Mouse (Mus musculus) forebrain, embryonic 14.5 days (tissue): ENCODE measurements around the gene P3h4. TPM values are rescaled to one million over a fixed set of nuclear protein-coding genes. Genes with fewer than 3 reads are reported as not detected.

Experiments used
- ATAC-seq: fragments of 200-750 bp; cut with Nextera tagmentation; 2 replicates; pipeline ENCODE4 v1.8.0; 2017; ENCODE audit warnings: mild to moderate bottlenecking, moderate library complexity
- DNase-seq: peaks from one replicate; pipeline ENCODE4 v3.0.0-alpha.2; 2015; ENCODE audit warnings: low spot score
- H3K27ac ChIP-seq: fragments of 300-500 bp; sonication (generic); 2 replicates; pipeline ENCODE4 v1.5.1; 2014; ENCODE audit warnings: low read depth, mild to moderate bottlenecking, control low read depth, low read length, moderate library complexity
- H3K27me3 ChIP-seq: fragments of 300-500 bp; sonication (generic); replicated peaks from 2 replicates; pipeline ENCODE4 v1.6.1; 2014; ENCODE audit warnings: low read length, control low read depth, mixed read lengths; ENCODE audit not compliant: control insufficient read depth, insufficient read depth
- H3K36me3 ChIP-seq: fragments of 300-500 bp; sonication (generic); 2 replicates; pipeline ENCODE4 v1.6.1; 2014; ENCODE audit warnings: low read length, control low read depth; ENCODE audit not compliant: control insufficient read depth, insufficient read depth
- H3K4me1 ChIP-seq: fragments of 300-500 bp; sonication (generic); 2 replicates; pipeline ENCODE4 v1.6.1; 2014; ENCODE audit warnings: antibody characterized with exemption, low read length, control low read depth; ENCODE audit not compliant: control insufficient read depth, insufficient read depth
- H3K4me2 ChIP-seq: fragments of 300-500 bp; sonication (generic); 2 replicates; pipeline ENCODE4 v1.6.1; 2014; ENCODE audit warnings: mild to moderate bottlenecking, control low read depth, low read length
- H3K4me3 ChIP-seq: fragments of 300-500 bp; sonication (generic); 2 replicates; pipeline ENCODE4 v1.5.1; 2014; ENCODE audit warnings: low read depth, low read length, control low read depth
- H3K9ac ChIP-seq: fragments of 300-500 bp; sonication (generic); 2 replicates; pipeline ENCODE4 v1.6.1; 2014; ENCODE audit warnings: mild to moderate bottlenecking, low read length, control low read depth, moderate library complexity
- H3K9me3 ChIP-seq: fragments of 300-500 bp; sonication (generic); replicated peaks from 2 replicates; pipeline ENCODE4 v1.6.1; 2016; ENCODE audit warnings: low read length, control low read depth, mixed read lengths; ENCODE audit not compliant: control insufficient read depth
- WGBS: fragments of 180-500 bp; shearing (Covaris S2); extraction: QIAGEN DNeasy Blood & Tissue Kit; methylation state at CpG from one replicate; pipeline ENCODE4 v1.1.7; 2014; 5-methylcytosine and 5-hydroxymethylcytosine counted together
- polyA plus RNA-seq: library from polyadenylated mRNA; unstranded; fragments of >200 nt; fragmentation: Nextera tagmentation; extraction: Ambion mirVana; gene quantifications from 2 replicates; pipeline ENCODE4 v1.2.1, GENCODE M21; 2014

Gene P3h4
- polyA plus RNA-seq, 1 experiment from 2014 or later = 14.5 TPM

DNA sequence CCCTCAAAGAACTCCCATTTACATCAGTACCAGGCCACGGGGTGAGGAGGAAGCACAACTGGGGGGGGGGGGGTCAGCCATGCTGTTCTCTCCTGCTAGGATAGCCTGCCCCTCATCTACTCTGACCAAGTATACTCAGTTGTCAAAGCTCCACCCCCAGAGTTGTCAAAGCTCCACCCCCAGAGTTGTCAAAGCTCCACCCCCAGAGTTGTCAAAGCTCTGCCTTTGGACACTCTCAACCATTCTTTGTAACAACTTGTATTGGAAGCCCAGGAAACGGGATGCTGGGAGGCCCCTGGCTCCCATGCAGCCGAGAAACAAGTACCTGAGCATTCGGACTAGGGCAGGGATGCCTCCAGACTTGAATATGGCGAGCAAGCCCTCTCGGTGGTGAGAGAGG lies 32.0 kb downstream of the P3h4 start:
- H3K9ac ChIP-seq = no peak overlapping the region
- DNase-seq (no peak), ATAC-seq (no peak)
- WGBS = 74% methylated on average over 6 of the region's 6 CpGs
- no peak overlapping the region for H3K27ac ChIP-seq
- no peaks in the 10 kb centered on the region for H3K9me3 ChIP-seq
- H3K27me3 ChIP-seq = no peaks in the 10 kb centered on the region
- H3K36me3 ChIP-seq = peaks cover 58% of the 10 kb centered on the region
- H3K4me3 ChIP-seq = no peak overlapping the region
- H3K4me2 ChIP-seq = no peak overlapping the region
- H3K4me1 ChIP-seq = no peaks in the 10 kb centered on the region

DNA sequence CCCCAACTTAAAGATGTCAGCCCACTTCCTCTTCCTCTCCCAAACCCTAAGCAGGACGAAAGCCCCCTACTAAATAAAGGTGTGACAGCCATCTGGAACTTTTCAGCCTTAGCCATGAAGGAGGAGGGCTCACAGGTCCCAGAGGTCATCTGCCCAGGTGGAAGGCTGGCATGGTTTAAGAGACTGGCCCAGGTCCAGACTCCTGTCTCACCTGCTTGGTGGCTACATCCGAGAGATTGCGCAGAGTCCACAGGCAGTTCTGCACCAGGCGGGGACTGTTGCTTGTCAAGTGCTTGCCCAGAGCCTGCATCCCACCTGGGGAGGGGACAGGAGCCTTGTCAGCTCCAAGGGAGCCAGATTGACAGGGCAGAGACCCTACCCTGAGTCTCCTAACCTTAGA lies 35.3 kb downstream of the P3h4 start:
- DNase-seq = no peak
- Histone ChIP-seq H3K9me3 (no peaks in the 10 kb centered on the region), H3K9ac (no peak overlapping the region), H3K27me3 (no peaks in the 10 kb centered on the region), H3K27ac (no peak overlapping the region), H3K36me3 (peaks cover 63% of the 10 kb centered on the region), H3K4me1 (no peaks in the 10 kb centered on the region), H3K4me3 (no peak overlapping the region), H3K4me2 (no peak overlapping the region)
- no peak for ATAC-seq
- WGBS = 96% methylated on average over 4 of the region's 4 CpGs

DNA sequence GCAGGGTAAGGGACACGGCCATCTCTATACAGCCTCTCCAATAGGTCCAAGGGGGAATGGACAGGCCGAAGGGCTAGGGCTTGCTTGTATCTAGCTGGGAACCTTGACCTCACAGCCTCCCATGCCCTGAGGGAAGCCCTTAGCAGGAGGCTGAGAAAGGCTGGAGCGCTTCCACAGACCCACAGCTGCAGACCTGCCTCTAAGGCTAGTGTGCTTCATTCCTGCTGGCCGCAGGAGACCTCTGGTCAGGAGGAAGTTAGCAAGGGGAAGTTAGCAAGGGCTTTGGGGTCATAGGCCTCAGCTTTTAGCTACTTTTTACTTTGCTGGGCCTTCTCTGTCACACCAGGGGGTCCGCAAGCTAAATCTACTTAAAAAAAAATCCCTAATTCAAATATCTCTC lies 36.2 kb downstream of the P3h4 start:
- ATAC-seq = no peak
- H3K9ac ChIP-seq = no peak overlapping the region

DNA sequence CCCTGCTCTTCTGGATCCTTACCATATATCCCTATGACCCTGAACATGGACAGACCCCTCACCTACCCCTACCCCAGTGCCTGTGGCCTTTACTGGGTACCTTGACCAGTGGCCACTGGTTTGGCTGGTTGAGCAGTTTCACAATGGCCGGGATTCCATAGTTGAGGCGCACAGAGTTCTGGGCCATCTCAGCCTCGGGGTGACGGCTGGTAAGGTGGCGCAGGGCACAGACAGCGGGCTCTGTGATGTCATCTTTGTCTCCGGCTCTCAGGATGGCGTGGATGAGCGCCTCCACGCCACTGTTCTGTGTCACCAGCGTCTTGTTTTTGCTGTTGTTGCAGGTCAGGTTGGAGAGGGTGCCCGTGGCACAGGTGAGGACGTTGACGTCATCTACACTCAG lies 36.6 kb downstream of the P3h4 start:
- 96% methylated on average over 14 of the region's 14 CpGs for WGBS
- Histone ChIP-seq H3K36me3 (peaks cover 60% of the 10 kb centered on the region), H3K27ac (no peak overlapping the region)

More for the DNA sequence above, 36.2 kb downstream of the P3h4 start:
- Histone ChIP-seq H3K27me3 (no peaks in the 10 kb centered on the region), H3K4me2 (no peak overlapping the region), H3K4me1 (no peaks in the 10 kb centered on the region), H3K27ac (no peak overlapping the region), H3K4me3 (no peak overlapping the region), H3K36me3 (peaks cover 64% of the 10 kb centered on the region), H3K9me3 (no peaks in the 10 kb centered on the region)
- no peak for DNase-seq
- 87% methylated on average over 5 of the region's 5 CpGs for WGBS

DNA sequence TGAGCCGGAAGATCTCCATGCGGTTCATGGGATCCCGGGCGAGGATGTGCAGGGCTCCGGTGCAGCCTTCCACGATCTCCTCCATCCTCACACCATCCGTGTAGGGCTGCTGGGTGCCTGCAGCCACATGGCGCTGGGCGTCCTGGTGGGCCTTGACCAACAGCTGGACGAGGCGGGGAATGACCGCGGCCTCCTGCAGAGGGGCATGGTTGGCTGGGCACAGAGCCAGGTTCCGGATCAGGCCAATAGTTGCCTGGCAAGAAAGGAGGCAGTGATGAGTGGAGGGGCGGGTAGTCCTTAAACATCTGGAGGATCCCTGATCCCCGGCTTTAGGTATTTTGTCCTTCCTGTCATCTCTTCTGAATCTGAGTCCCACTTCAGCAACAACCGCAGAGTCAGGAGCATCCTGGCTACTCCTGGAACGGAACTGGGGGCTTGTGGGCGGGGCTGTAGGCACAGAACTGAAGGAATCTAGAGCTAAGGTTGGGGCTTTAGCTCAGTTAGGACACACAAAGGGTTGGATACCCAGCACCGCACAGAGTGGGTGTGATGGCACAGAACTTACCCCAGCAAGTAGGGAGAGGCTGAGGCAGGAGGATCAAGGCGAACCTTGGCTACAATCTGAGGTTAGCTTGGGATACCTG lies 37.8 kb downstream of the P3h4 start:
- Histone ChIP-seq H3K4me3 (no peak overlapping the region), H3K36me3 (peaks cover 57% of the 10 kb centered on the region), H3K9ac (no peak overlapping the region), H3K4me1 (no peaks in the 10 kb centered on the region), H3K27me3 (no peaks in the 10 kb centered on the region), H3K9me3 (no peaks in the 10 kb centered on the region), H3K27ac (no peak overlapping the region), H3K4me2 (no peak overlapping the region)
- DNase-seq = no peak
- 90% methylated on average over 21 of the region's 21 CpGs for WGBS
- ATAC-seq = no peak

More for the DNA sequence above, 36.6 kb downstream of the P3h4 start:
- Histone ChIP-seq H3K4me2 (no peak overlapping the region), H3K27me3 (no peaks in the 10 kb centered on the region), H3K9me3 (no peaks in the 10 kb centered on the region), H3K4me1 (no peaks in the 10 kb centered on the region), H3K9ac (no peak overlapping the region), H3K4me3 (no peak overlapping the region)
- ATAC-seq = no peak
- no peak for DNase-seq

DNA sequence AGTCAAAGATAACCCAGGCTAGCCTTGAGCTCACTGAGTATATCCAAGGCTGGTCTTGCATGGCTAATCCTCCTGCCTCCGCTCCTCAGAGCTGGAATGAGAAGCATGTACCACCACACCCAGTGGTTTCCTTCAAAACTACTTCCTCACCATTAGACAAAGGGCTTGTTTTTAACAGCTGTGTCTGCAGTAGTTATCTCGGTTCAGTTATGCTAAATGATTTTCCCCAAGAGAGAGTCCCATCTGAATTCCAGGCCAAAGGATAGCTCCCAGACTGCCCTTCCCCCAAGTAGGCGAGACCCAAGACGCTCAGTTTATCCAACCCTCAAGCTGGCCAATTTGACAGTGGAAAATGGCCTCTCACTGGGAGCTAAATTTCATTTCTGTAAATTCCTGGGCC lies 38.6 kb downstream of the P3h4 start:
- WGBS = 85% methylated on average over 4 of the region's 4 CpGs
- no peak overlapping the region for H3K27ac ChIP-seq
- no peaks in the 10 kb centered on the region for H3K9me3 ChIP-seq
- ATAC-seq (no peak), DNase-seq (no peak)
- H3K9ac ChIP-seq = no peak overlapping the region
- peaks cover 56% of the 10 kb centered on the region for H3K36me3 ChIP-seq
- H3K27me3 ChIP-seq = no peaks in the 10 kb centered on the region
- no peak overlapping the region for H3K4me2 ChIP-seq
- no peak overlapping the region for H3K4me3 ChIP-seq
- no peaks in the 10 kb centered on the region for H3K4me1 ChIP-seq

DNA sequence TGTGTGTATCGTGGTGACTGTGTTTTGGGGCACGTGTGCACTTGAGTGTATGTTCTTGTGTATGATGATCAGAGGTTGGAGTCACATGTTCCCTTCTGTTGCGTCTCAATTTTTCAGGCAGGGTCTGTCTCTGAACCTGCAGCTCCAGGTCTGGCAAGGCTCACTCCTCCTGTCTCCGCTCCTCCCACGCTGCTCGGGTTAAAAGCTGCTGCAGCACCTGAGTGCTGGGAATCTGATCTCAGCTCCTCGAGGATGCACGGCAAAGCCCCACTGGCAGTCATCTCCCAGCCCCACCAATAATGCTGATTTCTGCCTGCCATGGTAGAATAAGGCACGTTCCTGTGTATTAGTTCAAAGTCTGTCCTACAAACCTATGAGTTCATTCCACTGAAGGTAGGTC lies 39.5 kb downstream of the P3h4 start:
- Histone ChIP-seq H3K36me3 (peaks cover 50% of the 10 kb centered on the region), H3K4me1 (no peaks in the 10 kb centered on the region), H3K9me3 (no peaks in the 10 kb centered on the region), H3K27ac (no peak overlapping the region), H3K4me2 (no peak overlapping the region), H3K4me3 (no peak overlapping the region), H3K9ac (no peak overlapping the region), H3K27me3 (no peaks in the 10 kb centered on the region)
- 90% methylated on average over 9 of the region's 9 CpGs for whole genome bisulfite sequencing
- no peak for DNase-seq
- ATAC-seq = no peak

DNA sequence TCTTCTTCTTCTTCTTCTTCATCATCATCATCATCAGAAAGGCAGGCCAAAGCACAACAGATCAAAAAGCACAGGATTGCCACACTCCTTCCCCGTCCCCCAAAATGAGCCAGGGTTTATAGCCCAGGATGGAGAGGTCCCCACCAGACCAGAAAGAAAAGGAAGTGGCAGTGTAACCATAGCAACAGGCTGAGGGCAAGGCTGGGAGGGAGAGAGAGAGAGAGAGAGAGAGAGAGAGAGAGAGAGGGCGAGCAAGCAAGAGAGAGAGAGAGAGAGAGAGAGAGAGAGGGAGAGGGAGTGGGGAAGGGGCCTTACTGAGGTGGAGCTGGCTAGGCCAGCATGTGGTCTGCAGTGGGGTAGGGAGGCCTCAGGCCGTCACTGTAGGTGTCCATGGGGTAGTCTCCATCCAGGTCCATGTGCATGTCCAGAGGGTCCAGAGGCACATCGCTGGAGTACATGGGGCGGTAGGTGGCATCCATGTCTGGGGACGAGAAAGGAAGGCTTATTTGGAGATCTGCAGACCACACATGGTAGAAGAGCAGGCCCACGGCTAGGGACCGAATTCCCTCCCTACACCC lies 42.6 kb downstream of the P3h4 start:
- Histone ChIP-seq H3K4me1 (no peaks in the 10 kb centered on the region), H3K4me3 (no peak overlapping the region), H3K4me2 (no peak overlapping the region), H3K9ac (no peak overlapping the region), H3K27ac (no peak overlapping the region), H3K9me3 (no peaks in the 10 kb centered on the region), H3K36me3 (peaks cover 36% of the 10 kb centered on the region), H3K27me3 (no peaks in the 10 kb centered on the region)
- DNase-seq (no peak), ATAC-seq (no peak)
- 72% methylated on average over 7 of the region's 8 CpGs for WGBS

DNA sequence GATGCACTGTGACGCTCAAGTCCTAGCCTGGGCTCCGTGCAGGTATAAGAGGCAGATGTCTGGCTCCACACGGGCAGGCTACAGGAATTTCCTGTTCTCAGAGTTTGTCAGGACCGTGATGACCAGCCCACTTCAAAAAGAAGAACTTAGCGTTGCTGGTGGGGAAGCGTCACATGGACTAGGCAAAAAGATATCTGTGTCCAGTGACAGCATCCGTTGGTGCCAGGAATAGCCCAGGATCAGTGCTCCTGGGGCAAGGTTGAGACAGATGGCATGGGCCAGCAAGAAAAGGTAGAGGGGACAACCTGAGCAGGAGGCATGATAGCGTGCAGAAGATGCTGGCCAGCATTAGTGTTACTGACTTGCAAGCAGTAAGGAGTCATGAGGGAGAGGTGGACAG lies 44.8 kb downstream of the P3h4 start:
- H3K4me3 ChIP-seq = no peak overlapping the region
- H3K9ac ChIP-seq = no peak overlapping the region
- H3K27me3 ChIP-seq = no peaks in the 10 kb centered on the region
- H3K36me3 ChIP-seq = peaks cover 17% of the 10 kb centered on the region
- no peak for DNase-seq
- H3K27ac ChIP-seq = no peak overlapping the region
- 82% methylated on average over 8 of the region's 8 CpGs for WGBS
- no peaks in the 10 kb centered on the region for H3K4me1 ChIP-seq
- H3K4me2 ChIP-seq = no peak overlapping the region
- H3K9me3 ChIP-seq = no peaks in the 10 kb centered on the region
- ATAC-seq = no peak
